In the genomic region with DNA sequence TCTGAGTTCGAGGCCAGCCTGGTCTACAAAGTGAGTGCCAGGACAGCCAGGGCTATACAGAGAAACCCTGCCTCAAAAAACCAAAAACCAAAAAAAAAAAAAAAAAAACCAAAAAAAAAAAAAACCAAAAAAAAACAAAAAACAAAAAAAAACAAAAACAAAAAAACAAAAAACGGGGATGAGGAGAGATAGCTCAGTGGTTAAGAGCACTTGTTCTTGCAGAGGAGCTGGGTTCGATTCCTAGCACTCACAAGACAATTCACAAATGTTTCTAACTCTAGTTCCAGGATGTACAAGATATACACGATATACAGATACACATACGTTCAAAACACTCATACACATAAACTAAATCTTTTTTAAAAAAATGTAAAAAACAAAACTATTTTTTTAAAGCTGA, we compare ENCODE assay signal across 9 mouse cellular contexts. TPM values are rescaled to one million over a fixed set of nuclear protein-coding genes. Genes with fewer than 3 reads are reported as not detected.
A peak's percentile ranks its signal among the peaks of the same experiment; 100 is the strongest.
DNase-seq lines count a peak whose midpoint lies in the region; ATAC-seq and TF ChIP-seq lines count a peak whose summit lies in the region.
"Not testable (repeated sequence)": the region's sequence is repeated elsewhere in the genome, so short reads cannot be mapped to it uniquely, and the experiment has no call there.
"Had no signal": no experiment of that assay in that cellular context is flagged by ENCODE, and none has a peak within 500 bp of the region (broad histone marks: within the 10 kb centered on the region; RNA-seq: fewer than 3 reads in every experiment).

No protein-coding gene starts in this region.

- peaks cover 30% of the 10 kb centered on the region for H3K36me3 ChIP-seq in erythroblast, embryonic 14.5 days (ENCODE audit: control insufficient read depth)
- peaks cover 31% of the 10 kb centered on the region for H3K36me3 ChIP-seq in heart, embryonic 12.5 days
- H3K36me3 ChIP-seq in hindbrain, postnatal 0 days (ENCODE audit: insufficient read depth, low read length); limb, embryonic 11.5 days (ENCODE audit: control insufficient read depth, insufficient read depth, low read length); stomach, embryonic 16.5 days (ENCODE audit: control insufficient read depth, insufficient read depth, low read length): not testable (repeated sequence)
- peaks cover 12% of the 10 kb centered on the region for H3K36me3 ChIP-seq in midbrain, embryonic 16.5 days (ENCODE audit: control insufficient read depth, insufficient read depth, low read length)

- H3K9ac ChIP-seq in heart, embryonic 12.5 days, result peak overlapping the region; percentile 76
- H3K9ac ChIP-seq in hindbrain, postnatal 0 days (replicated peaks; ENCODE audit: low read length), result peak overlapping the region; percentile 82
- not testable (repeated sequence) for H3K9ac ChIP-seq in limb, embryonic 11.5 days (ENCODE audit: low read length)
- peak overlapping the region; percentile 94 for H3K9ac ChIP-seq in midbrain, embryonic 16.5 days (ENCODE audit: low read depth, low read length)
- H3K9ac ChIP-seq in stomach, embryonic 16.5 days (ENCODE audit: low read length), result peak overlapping the region; percentile 89

- not testable (repeated sequence) for TF ChIP-seq POLR2A in bone marrow, adult 2 months (IDR thresholded peaks at IDR 0.05; ENCODE audit: borderline replicate concordance, control insufficient read depth, low read depth, low read length); lung, adult 2 months (IDR thresholded peaks at IDR 0.05; ENCODE audit: borderline replicate concordance, extremely low read depth, low read depth, low read length)

- not testable (repeated sequence) for TF ChIP-seq CTCF in bone marrow, adult 2 months (IDR thresholded peaks at IDR 0.05; ENCODE audit: control insufficient read depth, insufficient read depth, low read length); hindbrain, postnatal 0 days (IDR thresholded peaks at IDR 0.05; ENCODE audit: low read depth); lung, adult 2 months (IDR thresholded peaks at IDR 0.05; ENCODE audit: insufficient read depth, low read length)

- ATAC-seq in heart, embryonic 12.5 days (ENCODE audit: insufficient number of reproducible peaks, low FRiP score); hindbrain, postnatal 0 days; limb, embryonic 11.5 days (ENCODE audit: insufficient number of reproducible peaks, low FRiP score, low TSS enrichment, low read depth); midbrain, embryonic 16.5 days; stomach, embryonic 16.5 days (ENCODE audit: insufficient read depth, low FRiP score): not testable (repeated sequence)

- H3K4me1 ChIP-seq in bone marrow, adult 2 months (ENCODE audit: control insufficient read depth, insufficient read depth, low read length); hindbrain, postnatal 0 days (ENCODE audit: insufficient read depth, low read length); lung, adult 2 months (ENCODE audit: control insufficient read depth, insufficient read depth, low read length): not testable (repeated sequence)
- H3K4me1 ChIP-seq in erythroblast, embryonic 14.5 days (ENCODE audit: control insufficient read depth), result peaks cover 37% of the 10 kb centered on the region
- H3K4me1 ChIP-seq in heart, embryonic 12.5 days (replicated peaks), result peaks cover 28% of the 10 kb centered on the region
- H3K4me1 ChIP-seq in limb, embryonic 11.5 days (ENCODE audit: control insufficient read depth, insufficient read depth, low read length), result peaks cover 11% of the 10 kb centered on the region
- H3K4me1 ChIP-seq in midbrain, embryonic 16.5 days (ENCODE audit: control insufficient read depth, insufficient read depth, low read length), result peaks cover 20% of the 10 kb centered on the region
- peaks cover 16% of the 10 kb centered on the region; the same call in 1 of the 2 replicates for H3K4me1 ChIP-seq in stomach, embryonic 16.5 days (ENCODE audit: control insufficient read depth, insufficient read depth, low read length)

- H3K27me3 ChIP-seq in erythroblast, embryonic 14.5 days (ENCODE audit: control insufficient read depth), result peaks cover 16% of the 10 kb centered on the region
- H3K27me3 ChIP-seq in heart, embryonic 12.5 days (replicated peaks); hindbrain, postnatal 0 days (ENCODE audit: insufficient read depth, low read length); limb, embryonic 11.5 days (ENCODE audit: control insufficient read depth, insufficient read depth, low read length); midbrain, embryonic 16.5 days (ENCODE audit: control insufficient read depth, insufficient read depth, low read depth, low read length); stomach, embryonic 16.5 days (ENCODE audit: control insufficient read depth, insufficient read depth, low read length): not testable (repeated sequence)

- H3K4me3 ChIP-seq in bone marrow, adult 2 months (replicated peaks; ENCODE audit: control insufficient read depth, low read depth, low read length), result peak overlapping the region; percentile 83
- peak overlapping the region; percentile 78 for H3K4me3 ChIP-seq in erythroblast, embryonic 14.5 days (replicated peaks)
- peak overlapping the region; percentile 83 for H3K4me3 ChIP-seq in heart, embryonic 12.5 days
- H3K4me3 ChIP-seq in hindbrain, postnatal 0 days (ENCODE audit: low read length), result peak overlapping the region; percentile 83
- H3K4me3 ChIP-seq in limb, embryonic 11.5 days (ENCODE audit: low read depth, low read length), result peak overlapping the region; percentile 84
- H3K4me3 ChIP-seq in lung, adult 2 months (replicated peaks; ENCODE audit: extremely low read depth, low read depth, low read length), result peak overlapping the region; percentile 94
- peak overlapping the region; percentile 83 for H3K4me3 ChIP-seq in midbrain, embryonic 16.5 days (ENCODE audit: low read depth, low read length)
- peak overlapping the region; percentile 78 for H3K4me3 ChIP-seq in stomach, embryonic 16.5 days (replicated peaks; ENCODE audit: low read length)

- H3K9me3 ChIP-seq in erythroblast, embryonic 14.5 days (ENCODE audit: control insufficient read depth, low read length); heart, embryonic 12.5 days (replicated peaks); hindbrain, postnatal 0 days (ENCODE audit: low read length); limb, embryonic 11.5 days (ENCODE audit: control insufficient read depth, low read length); midbrain, embryonic 16.5 days (replicated peaks; ENCODE audit: control insufficient read depth, low read length, poor library complexity, severe bottlenecking); stomach, embryonic 16.5 days (replicated peaks; ENCODE audit: control insufficient read depth, low read length): not testable (repeated sequence)

- H3K4me2 ChIP-seq in heart, embryonic 12.5 days, result peak overlapping the region; percentile 90
- peak overlapping the region; percentile 81 for H3K4me2 ChIP-seq in hindbrain, postnatal 0 days (ENCODE audit: low read depth, low read length)
- H3K4me2 ChIP-seq in limb, embryonic 11.5 days (ENCODE audit: low read depth, severe bottlenecking), result peak overlapping the region; percentile 80
- peak overlapping the region; percentile 92 for H3K4me2 ChIP-seq in midbrain, embryonic 16.5 days (ENCODE audit: low read length)
- peak overlapping the region; percentile 66 for H3K4me2 ChIP-seq in stomach, embryonic 16.5 days (ENCODE audit: low read depth, low read length)

- 19% methylated on average over 5 of the region's 5 CpGs for WGBS in bone marrow, adult 2 months
- WGBS in heart, embryonic 12.5 days, result 40% methylated on average over 5 of the region's 5 CpGs
- WGBS in hindbrain, postnatal 0 days, result 44% methylated on average over 5 of the region's 5 CpGs
- 48% methylated on average over 5 of the region's 5 CpGs for WGBS in limb, embryonic 11.5 days
- 19% methylated on average over 5 of the region's 5 CpGs for WGBS in lung, adult 2 months
- 45% methylated on average over 5 of the region's 5 CpGs for WGBS in midbrain, embryonic 16.5 days
- WGBS in stomach, embryonic 16.5 days, result 30% methylated on average over 5 of the region's 5 CpGs

- H3K27ac ChIP-seq in bone marrow, adult 2 months (ENCODE audit: control insufficient read depth, insufficient read depth, low read depth, low read length, poor library complexity); limb, embryonic 11.5 days (replicated peaks; ENCODE audit: low read depth, low read length): not testable (repeated sequence)
- 0 out of 2 replicates have a peak overlapping the region, but pooled peaks have one; percentile 87 for H3K27ac ChIP-seq in heart, embryonic 12.5 days (ENCODE audit: poor library complexity, severe bottlenecking)
- H3K27ac ChIP-seq in hindbrain, postnatal 0 days, result peak overlapping the region; percentile 88; the same call in 1 of the 2 replicates
- H3K27ac ChIP-seq in midbrain, embryonic 16.5 days (ENCODE audit: low read length), result peak overlapping the region; percentile 85
- peak overlapping the region; percentile 95 for H3K27ac ChIP-seq in stomach, embryonic 16.5 days (ENCODE audit: low read length)

- not testable (repeated sequence) for DNase-seq in hindbrain, postnatal 0 days (ENCODE audit: low spot score); limb, embryonic 11.5 days (ENCODE audit: low spot score); lung, adult 2 months

RNA-seq across cellular contexts. Expression of gene Dnm1, which starts 9.1 kb away (rescaled TPM):
- polyA plus RNA-seq in bone marrow, adult 2 months (2011; ENCODE audit: insufficient read depth, insufficient read length, low replicate concordance, missing spikeins), result 1.4 and 1.9 TPM in 2 replicates
- 0.03 TPM in 1 of 2 replicates, not detected in the other for polyA plus RNA-seq in erythroblast, embryonic 14.5 days (2012)
- 6.2 and 7.6 TPM in 2 replicates for polyA plus RNA-seq in heart, embryonic 12.5 days (2016; fragmentation: Nextera tagmentation; extraction: Ambion mirVana)
- 190 and 211 TPM in 2 replicates for total RNA-seq in hindbrain, postnatal 0 days (2014; rRNA removed)
- 87.6 and 96.9 TPM in 2 replicates for polyA plus RNA-seq in hindbrain, postnatal 0 days (2015; fragmentation: Nextera tagmentation; extraction: Ambion mirVana)
- 36.1 and 39.9 TPM in 2 replicates for polyA plus RNA-seq in limb, embryonic 11.5 days (2014; fragmentation: Nextera tagmentation; extraction: Ambion mirVana)
- polyA plus RNA-seq in lung, adult 2 months (2012; rRNA removed), result 44.0 and 60.3 TPM in 2 replicates
- 55.1 and 66.3 TPM in 2 replicates for polyA plus RNA-seq in midbrain, embryonic 16.5 days (2015; fragmentation: Nextera tagmentation; extraction: Ambion mirVana)
- 8.1 and 8.2 TPM in 2 replicates for polyA plus RNA-seq in stomach, embryonic 16.5 days (2015; fragmentation: Nextera tagmentation; extraction: Ambion mirVana)
- polyA plus RNA-seq: CD4-positive, CD25-positive, alpha-beta regulatory T cell, adult 4 months had no signal

RNA-seq across cellular contexts. Expression of gene Ciz1, which starts 10.1 kb away (rescaled TPM):
- polyA plus RNA-seq in bone marrow, adult 2 months (2011; ENCODE audit: insufficient read depth, insufficient read length, low replicate concordance, missing spikeins), result 71.7 and 127 TPM in 2 replicates
- polyA plus RNA-seq in erythroblast, embryonic 14.5 days (2012), result 19.4 and 20.0 TPM in 2 replicates
- polyA plus RNA-seq in heart, embryonic 12.5 days (2016; fragmentation: Nextera tagmentation; extraction: Ambion mirVana), result 40.5 and 42.2 TPM in 2 replicates
- total RNA-seq in hindbrain, postnatal 0 days (2014; rRNA removed), result 87.6 and 103 TPM in 2 replicates
- polyA plus RNA-seq in hindbrain, postnatal 0 days (2015; fragmentation: Nextera tagmentation; extraction: Ambion mirVana), result 33.3 and 40.3 TPM in 2 replicates
- 52.2 and 67.8 TPM in 2 replicates for polyA plus RNA-seq in limb, embryonic 11.5 days (2014; fragmentation: Nextera tagmentation; extraction: Ambion mirVana)
- 237 and 245 TPM in 2 replicates for polyA plus RNA-seq in lung, adult 2 months (2012; rRNA removed)
- polyA plus RNA-seq in midbrain, embryonic 16.5 days (2015; fragmentation: Nextera tagmentation; extraction: Ambion mirVana), result 56.3 and 58.7 TPM in 2 replicates
- 41.9 and 45.4 TPM in 2 replicates for polyA plus RNA-seq in stomach, embryonic 16.5 days (2015; fragmentation: Nextera tagmentation; extraction: Ambion mirVana)

RNA-seq across cellular contexts. Expression of gene 1110008P14Rik, which starts 19.5 kb away (rescaled TPM):
- 28.0 and 39.6 TPM in 2 replicates for polyA plus RNA-seq in bone marrow, adult 2 months (2011; ENCODE audit: insufficient read depth, insufficient read length, low replicate concordance, missing spikeins)
- polyA plus RNA-seq in erythroblast, embryonic 14.5 days (2012), result 29.8 and 38.6 TPM in 2 replicates
- 48.2 and 48.9 TPM in 2 replicates for polyA plus RNA-seq in heart, embryonic 12.5 days (2016; fragmentation: Nextera tagmentation; extraction: Ambion mirVana)
- total RNA-seq in hindbrain, postnatal 0 days (2014; rRNA removed), result 458 and 481 TPM in 2 replicates
- polyA plus RNA-seq in hindbrain, postnatal 0 days (2015; fragmentation: Nextera tagmentation; extraction: Ambion mirVana), result 220 and 233 TPM in 2 replicates
- 39.4 and 44.4 TPM in 2 replicates for polyA plus RNA-seq in limb, embryonic 11.5 days (2014; fragmentation: Nextera tagmentation; extraction: Ambion mirVana)
- 170 and 173 TPM in 2 replicates for polyA plus RNA-seq in lung, adult 2 months (2012; rRNA removed)
- polyA plus RNA-seq in midbrain, embryonic 16.5 days (2015; fragmentation: Nextera tagmentation; extraction: Ambion mirVana), result 117 and 132 TPM in 2 replicates
- polyA plus RNA-seq in stomach, embryonic 16.5 days (2015; fragmentation: Nextera tagmentation; extraction: Ambion mirVana), result 41.5 and 41.9 TPM in 2 replicates

RNA-seq across cellular contexts. Expression of gene Lcn2, which starts 25.8 kb away (rescaled TPM):
- polyA plus RNA-seq in bone marrow, adult 2 months (2011; ENCODE audit: insufficient read depth, insufficient read length, low replicate concordance, missing spikeins), result 436 and 1,079 TPM in 2 replicates
- 0.19 and 0.32 TPM in 2 replicates for polyA plus RNA-seq in erythroblast, embryonic 14.5 days (2012)
- polyA plus RNA-seq in heart, embryonic 12.5 days (2016; fragmentation: Nextera tagmentation; extraction: Ambion mirVana), result 0.14 and 0.38 TPM in 2 replicates
- total RNA-seq in hindbrain, postnatal 0 days (2014; rRNA removed), result 0.31 and 0.58 TPM in 2 replicates
- polyA plus RNA-seq in hindbrain, postnatal 0 days (2015; fragmentation: Nextera tagmentation; extraction: Ambion mirVana), result 0.80 and 0.93 TPM in 2 replicates
- 0.35 TPM in 1 of 2 replicates, not detected in the other for polyA plus RNA-seq in limb, embryonic 11.5 days (2014; fragmentation: Nextera tagmentation; extraction: Ambion mirVana)
- 193 and 242 TPM in 2 replicates for polyA plus RNA-seq in lung, adult 2 months (2012; rRNA removed)
- polyA plus RNA-seq in midbrain, embryonic 16.5 days (2015; fragmentation: Nextera tagmentation; extraction: Ambion mirVana), result 0.86 and 1.2 TPM in 2 replicates
- 21.1 and 23.6 TPM in 2 replicates for polyA plus RNA-seq in stomach, embryonic 16.5 days (2015; fragmentation: Nextera tagmentation; extraction: Ambion mirVana)
- polyA plus RNA-seq: CD4-positive, CD25-positive, alpha-beta regulatory T cell, adult 4 months had no signal

RNA-seq across cellular contexts. Expression of gene Ptges2, which starts 33.4 kb away (rescaled TPM):
- 3.6 and 15.0 TPM in 2 replicates for polyA plus RNA-seq in bone marrow, adult 2 months (2011; ENCODE audit: insufficient read depth, insufficient read length, low replicate concordance, missing spikeins)
- polyA plus RNA-seq in erythroblast, embryonic 14.5 days (2012), result 0.21 and 0.44 TPM in 2 replicates
- polyA plus RNA-seq in heart, embryonic 12.5 days (2016; fragmentation: Nextera tagmentation; extraction: Ambion mirVana), result 39.9 and 44.9 TPM in 2 replicates
- 41.3 and 45.5 TPM in 2 replicates for total RNA-seq in hindbrain, postnatal 0 days (2014; rRNA removed)
- polyA plus RNA-seq in hindbrain, postnatal 0 days (2015; fragmentation: Nextera tagmentation; extraction: Ambion mirVana), result 55.6 and 57.0 TPM in 2 replicates
- 29.0 and 32.3 TPM in 2 replicates for polyA plus RNA-seq in limb, embryonic 11.5 days (2014; fragmentation: Nextera tagmentation; extraction: Ambion mirVana)
- polyA plus RNA-seq in lung, adult 2 months (2012; rRNA removed), result 14.7 and 23.8 TPM in 2 replicates
- polyA plus RNA-seq in midbrain, embryonic 16.5 days (2015; fragmentation: Nextera tagmentation; extraction: Ambion mirVana), result 50.7 and 51.4 TPM in 2 replicates
- polyA plus RNA-seq in stomach, embryonic 16.5 days (2015; fragmentation: Nextera tagmentation; extraction: Ambion mirVana), result 23.7 and 26.7 TPM in 2 replicates
